Mouse (Mus musculus) heart, postnatal 10 days (tissue): Measurements from ENCODE around the gene Myl12a. TPM values are rescaled to one million over a fixed set of nuclear protein-coding genes. Genes with fewer than 3 reads are reported as not detected.

Source experiments
- DNase-seq, 2 experiments: peaks; one replicate each; pipeline ENCODE4 v3.0.0; 2021
- intact Hi-C: fragments of 180-260 bp; cut with DNase I; formaldehyde crosslinking; loops from one replicate; pipeline ENCODE4 v1.15.1; 2025
- total RNA-seq, 2 experiments: library from RNA; stranded (reverse); gene quantifications; 2 replicates each; pipeline ENCODE4 v1.2.3; 2021

Gene Myl12a
- 100 to 1,000 TPM; 846 to 935 TPM for total RNA-seq

GRCm38 (mm10) chr17:71002744-71003094 lies at the start of gene Myl12a:
TSS of gene Myl12a (minus strand) at chr17:71002878.
- no peak for DNase-seq
- intact Hi-C loops = loop anchor here (2.0 to 5.0 kb wide), 3 partner anchors 16 to 195 kb away; partner anchors contain the start of gene Lpin2

DNA sequence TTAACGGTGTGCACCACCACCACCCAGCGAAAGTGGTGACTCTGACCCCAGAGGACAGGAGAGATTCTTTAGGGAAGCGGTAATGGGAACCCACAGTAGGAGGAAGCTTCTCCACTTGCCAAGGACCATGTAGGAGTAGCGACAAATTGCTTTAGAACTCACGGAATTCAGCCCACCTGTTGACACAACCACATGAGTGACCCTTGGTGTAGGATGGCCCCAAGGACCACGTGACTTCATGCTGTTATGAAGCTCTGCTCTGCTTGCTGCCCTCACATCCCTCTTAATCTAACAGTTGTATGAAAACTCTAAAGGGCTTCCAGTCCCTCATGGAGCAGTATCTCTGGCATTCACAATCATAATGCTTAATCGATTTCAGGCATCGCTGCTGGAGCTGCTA lies 46.6 kb upstream of the Myl12a start:
- intact Hi-C loops = no loop called here
- no peak for DNase-seq

- DNase-seq = no peak
- intact Hi-C loops = no loop called here
These were observed 44.2 kb upstream of the Myl12a start for GRCm38 (mm10) chr17:71046856-71047255.

DNA sequence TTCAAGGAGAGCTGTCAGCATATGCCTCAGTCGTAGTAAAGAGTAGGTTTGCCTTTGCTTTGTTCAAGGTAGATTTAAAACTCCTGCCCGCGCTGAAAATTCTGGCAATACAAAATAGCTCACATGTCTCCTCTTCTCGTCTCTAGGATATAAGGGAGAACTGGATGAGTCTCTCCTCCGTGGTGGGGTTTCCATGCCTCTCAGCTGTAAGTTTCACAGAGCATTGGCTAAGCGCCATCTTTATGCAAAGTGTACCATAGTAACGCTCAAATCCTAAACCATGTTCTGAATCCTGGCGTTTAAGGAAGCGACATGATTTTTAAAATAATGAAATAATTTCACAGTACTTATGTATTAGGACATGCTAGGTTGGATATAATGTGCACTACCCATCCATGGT lies 42.9 kb upstream of the Myl12a start:
- DNase-seq = no peak
- intact Hi-C loops = no loop called here

- intact Hi-C loops = no loop called here
- DNase-seq = no peak
These were observed 40.0 kb upstream of the Myl12a start for GRCm38 (mm10) chr17:71042645-71043044.

DNA sequence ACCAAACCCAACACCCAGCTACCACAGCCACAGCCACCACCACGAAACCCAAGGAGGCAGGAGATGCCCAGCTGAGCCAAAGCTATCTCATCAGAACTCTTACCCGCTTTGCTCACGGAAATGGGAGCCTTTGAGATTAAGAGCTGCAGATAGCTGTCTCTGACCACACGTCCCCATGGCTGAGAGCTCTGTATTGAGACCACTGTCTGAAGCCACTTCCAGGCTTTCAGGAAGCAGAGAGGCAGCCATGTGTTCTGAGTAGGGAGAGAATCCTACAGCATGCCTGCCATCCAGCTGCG lies 37.9 kb upstream of the Myl12a start:
- intact Hi-C loops = no loop called here
- DNase-seq = no peak

DNA sequence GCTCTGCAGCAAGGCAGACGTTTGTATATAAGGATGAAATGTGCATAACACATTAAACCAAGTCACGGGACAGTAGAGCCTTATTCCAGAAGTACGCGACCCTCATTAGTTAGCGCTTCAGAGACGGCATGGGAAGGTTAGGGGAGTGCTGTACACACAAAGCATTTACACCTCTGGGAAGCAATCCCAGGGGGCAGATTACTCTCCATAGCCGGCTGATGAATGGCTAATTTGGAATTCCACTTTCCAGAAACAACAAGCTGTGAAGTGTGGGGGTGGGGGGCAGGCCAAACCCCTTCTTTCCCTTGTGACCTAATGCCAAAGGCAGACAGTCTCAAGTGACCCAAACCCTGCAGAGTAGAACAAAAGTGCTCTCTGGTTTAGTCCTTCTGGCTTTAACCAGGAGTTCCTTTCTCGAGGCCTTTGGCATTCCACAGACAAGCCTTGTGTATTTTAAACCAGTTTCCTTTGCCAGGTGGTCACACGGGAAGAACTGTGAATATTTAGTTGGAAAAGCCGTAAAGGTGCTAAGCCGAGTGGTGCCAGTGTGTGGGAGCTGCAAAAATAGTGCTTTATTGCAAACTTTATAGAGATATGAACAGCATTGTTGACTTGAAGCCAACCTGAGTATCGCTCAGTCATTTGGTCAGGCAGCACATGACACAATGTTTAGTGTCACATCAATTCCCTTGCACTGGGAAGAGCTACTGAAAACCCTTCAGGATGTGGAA lies 37.3 kb upstream of the Myl12a start:
- intact Hi-C loops = no loop called here
- peak in 1 of 2 experiments; percentile 51 for DNase-seq

DNA sequence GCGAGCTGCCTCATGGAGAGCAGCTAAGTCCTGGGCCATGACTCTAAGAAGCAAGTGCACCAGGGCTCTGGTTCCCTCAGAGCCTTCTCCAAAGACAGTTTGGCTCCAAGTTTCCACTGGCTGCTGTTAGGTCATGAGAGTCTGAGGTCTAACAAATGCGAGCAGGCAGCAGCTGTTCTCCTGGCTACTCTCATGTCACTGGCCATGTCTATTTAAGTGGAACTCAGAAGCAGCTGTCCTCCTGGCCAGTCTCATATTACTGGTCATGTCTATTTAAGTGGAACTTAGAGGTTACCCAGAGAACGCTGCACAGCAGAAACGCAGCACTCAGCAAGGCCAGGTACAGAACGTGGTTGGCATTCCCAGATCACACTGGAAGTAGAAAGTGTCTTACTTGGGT lies 36.1 kb upstream of the Myl12a start:
- peak; percentile 79 to 80 for DNase-seq
- intact Hi-C loops = no loop called here

GRCm38 (mm10) chr17:71037188-71037587 lies 34.5 kb upstream of the Myl12a start:
- DNase-seq = no peak
- intact Hi-C loops = no loop called here

DNA sequence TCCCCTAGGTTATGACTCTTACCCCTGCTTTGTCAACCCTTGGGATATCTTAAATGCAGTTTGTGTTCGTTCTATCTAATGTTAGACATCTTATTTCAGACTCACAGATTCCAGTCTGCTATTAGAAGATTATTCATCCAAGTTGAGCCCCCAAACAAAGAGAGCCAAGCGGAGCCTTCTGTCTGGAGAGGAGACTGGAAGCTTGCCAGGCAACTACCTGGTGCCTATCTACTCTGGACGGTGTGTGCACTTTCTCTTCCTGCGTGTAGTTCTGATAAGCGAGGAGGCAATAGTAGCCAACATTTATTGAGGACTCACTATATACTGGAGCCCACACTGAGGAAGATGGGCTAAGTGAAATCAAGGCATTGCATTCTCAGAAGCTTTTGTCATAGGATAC lies 31.8 kb upstream of the Myl12a start:
- intact Hi-C loops = no loop called here
- DNase-seq = no peak

DNA sequence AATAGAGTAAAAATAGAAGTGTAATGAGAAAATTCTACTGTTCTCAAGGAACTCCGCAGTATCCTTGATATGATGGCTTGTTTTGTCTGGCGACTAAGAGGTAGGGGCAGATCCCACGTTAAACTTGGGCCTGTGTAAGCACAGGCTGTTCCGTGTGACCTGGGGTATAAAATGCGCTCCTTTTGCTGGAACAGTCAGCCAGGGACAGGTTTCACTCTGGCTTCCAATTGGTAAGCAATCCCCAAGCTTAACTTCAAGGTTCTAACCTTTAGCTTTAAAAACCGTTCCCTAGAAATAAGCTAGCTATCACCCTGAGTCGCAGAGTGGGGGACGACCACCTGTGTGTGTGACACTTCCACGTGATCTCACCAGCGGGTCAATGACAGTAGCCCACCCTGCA lies 30.0 kb upstream of the Myl12a start:
- DNase-seq = no peak
- intact Hi-C loops = no loop called here

GRCm38 (mm10) chr17:71027186-71027585 lies 24.5 kb upstream of the Myl12a start:
- no peak for DNase-seq
- intact Hi-C loops = no loop called here

DNA sequence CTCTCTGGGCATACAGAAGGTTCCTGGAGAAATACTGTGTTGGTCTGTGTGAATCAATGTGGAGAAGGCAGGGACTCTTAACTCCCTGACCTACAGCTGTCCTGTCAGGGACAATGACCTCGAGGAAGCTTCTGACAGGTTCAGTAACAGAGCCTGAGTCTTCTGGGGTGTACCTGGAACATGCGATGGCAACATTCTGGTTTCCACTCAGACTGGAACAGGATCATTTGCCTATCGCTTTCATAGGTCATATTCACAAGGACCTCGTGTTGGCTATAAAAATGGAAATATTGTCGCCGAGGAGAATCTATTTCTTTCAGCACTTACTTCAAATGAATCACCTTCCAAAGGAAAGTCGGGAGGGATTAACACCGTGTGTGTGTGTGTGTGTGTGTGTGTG lies 23.2 kb upstream of the Myl12a start:
- DNase-seq = no peak
- intact Hi-C loops = no loop called here

DNA sequence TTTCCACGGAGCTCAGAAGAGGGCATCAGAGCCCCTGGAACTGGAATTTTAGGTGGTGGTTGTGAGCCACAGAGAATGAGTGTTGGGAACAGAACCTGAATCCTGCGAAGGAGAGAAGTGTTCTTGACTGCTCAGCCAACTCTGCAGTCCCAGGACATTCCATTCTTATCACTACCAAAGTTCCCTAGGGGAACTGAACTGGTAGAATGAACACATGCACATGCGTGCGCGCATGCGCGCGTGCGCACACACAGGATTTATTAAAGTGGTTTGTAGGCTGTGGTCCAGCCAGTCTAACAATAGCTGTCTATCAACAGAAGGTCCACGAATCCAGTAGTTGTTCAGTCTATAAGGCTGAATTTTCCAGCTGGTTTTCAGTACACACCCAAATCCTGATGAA lies 21.4 kb upstream of the Myl12a start:
- intact Hi-C loops = no loop called here
- DNase-seq = peak; percentile 81 to 82

DNA sequence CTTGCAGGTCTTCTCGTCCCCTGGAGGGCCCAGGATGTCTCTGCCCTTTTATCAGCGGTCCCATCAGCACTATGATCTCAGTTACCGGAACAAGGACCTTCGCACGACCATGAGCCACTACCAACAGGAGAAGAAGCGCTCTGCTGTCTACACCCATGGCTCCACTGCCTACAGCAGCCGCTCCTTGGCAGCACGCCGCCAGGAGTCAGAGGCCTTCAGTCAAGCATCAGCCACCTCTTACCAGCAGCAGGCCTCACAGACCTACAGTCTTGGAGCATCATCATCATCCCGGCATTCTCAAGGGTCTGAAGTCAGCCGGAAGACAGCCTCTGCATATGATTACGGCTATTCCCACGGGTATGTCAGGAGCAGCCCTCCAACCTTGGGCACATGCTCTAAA lies 20.2 kb upstream of the Myl12a start:
- intact Hi-C loops = no loop called here
- DNase-seq = peak in 1 of 2 experiments; percentile 33

- intact Hi-C loops = loop anchor here (2.0 kb wide), 1 partner anchor 17 kb away; the partner anchor contains the start of genes Myl12a and Myom1
- DNase-seq = peak in 1 of 2 experiments; percentile 35
These were observed 17.2 kb upstream of the Myl12a start for GRCm38 (mm10) chr17:71019860-71020259.

DNA sequence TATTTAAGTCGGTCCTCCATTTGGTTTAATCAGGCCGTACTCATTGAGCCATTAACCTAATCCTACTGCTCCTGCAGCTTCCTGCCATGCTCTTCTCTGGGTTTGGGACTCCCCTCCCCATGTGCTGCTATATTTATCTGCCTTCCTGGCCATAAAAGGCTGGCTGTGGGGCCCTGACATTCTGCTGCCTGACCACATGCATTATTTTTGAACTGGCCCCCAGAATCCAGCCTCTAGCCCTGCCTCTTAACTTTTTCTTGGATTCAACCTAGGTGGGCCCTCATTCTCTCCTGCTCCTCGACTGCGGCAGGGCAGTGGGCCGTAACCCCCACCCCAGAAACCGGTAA lies 16.6 kb upstream of the Myl12a start:
- peak; percentile 70 to 78 for DNase-seq
- intact Hi-C loops = loop anchor here (2.0 kb wide), 1 partner anchor 16 kb away; the partner anchor contains the start of genes Myl12a and Myom1

- DNase-seq = no peak
- intact Hi-C loops = loop anchor here (2.0 kb wide), 1 partner anchor 16 kb away; the partner anchor contains the start of genes Myl12a and Myom1
These were observed 16.1 kb upstream of the Myl12a start for GRCm38 (mm10) chr17:71018616-71019308.

GRCm38 (mm10) chr17:71018151-71018550 lies 15.5 kb upstream of the Myl12a start:
- DNase-seq = no peak
- intact Hi-C loops = loop anchor here (2.0 kb wide), 1 partner anchor 15 kb away; the partner anchor contains the start of genes Myl12a and Myom1

DNA sequence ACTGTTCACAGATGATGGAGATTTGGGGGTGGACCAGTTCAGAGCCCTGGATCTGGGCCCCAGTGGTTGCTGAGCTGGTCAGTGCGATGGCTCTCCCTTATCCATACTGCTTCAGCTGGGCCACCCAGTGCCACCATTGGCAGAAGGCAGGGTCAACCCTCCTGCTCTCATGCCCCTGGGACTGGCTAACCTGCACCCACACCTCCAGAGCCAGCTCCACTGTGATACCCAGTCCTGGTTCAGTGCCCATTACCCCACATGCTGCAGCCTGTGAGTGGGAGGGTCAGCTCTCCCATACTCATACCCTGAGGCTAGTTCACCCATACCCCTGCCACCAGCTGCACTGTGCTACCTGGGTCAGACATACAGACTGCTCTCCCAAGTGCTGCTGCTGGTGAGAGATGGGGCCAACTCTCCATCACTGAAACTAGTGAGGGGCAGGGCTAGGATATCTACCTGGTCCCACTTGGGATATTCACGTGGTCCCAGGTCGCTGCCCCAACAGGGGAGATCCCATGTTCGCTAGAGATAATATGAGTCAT lies 14.8 kb upstream of the Myl12a start:
- DNase-seq = no peak
- intact Hi-C loops = no loop called here

- no peak for DNase-seq
- intact Hi-C loops = no loop called here
These were observed 12.2 kb upstream of the Myl12a start for GRCm38 (mm10) chr17:71014911-71015310.

DNA sequence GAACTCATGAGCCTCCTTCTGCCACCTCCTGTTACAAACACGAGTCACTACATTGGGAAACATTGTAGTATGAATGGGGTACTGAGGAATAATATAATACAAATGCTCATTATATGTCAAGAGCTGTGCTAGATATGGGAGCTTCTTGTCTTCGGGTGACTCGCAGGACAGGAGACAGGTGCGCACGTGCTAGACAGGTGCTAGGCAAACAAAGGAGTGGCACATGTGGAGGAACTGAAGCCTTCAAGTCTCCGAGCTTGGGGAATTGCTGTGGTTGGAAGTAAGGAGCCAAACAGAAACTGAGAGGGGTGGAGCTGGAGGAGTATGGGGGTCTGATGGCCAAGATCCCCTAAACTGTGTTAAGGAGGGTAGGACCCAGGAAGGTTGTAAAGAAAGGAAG lies 10.4 kb upstream of the Myl12a start:
- DNase-seq = no peak
- intact Hi-C loops = no loop called here
